Mouse (Mus musculus) fibroblast of lung, adult 2 months (primary cell): ENCODE measurements around the gene Ereg.
A peak's percentile ranks its signal among the peaks of the same experiment; 100 is the strongest.

ENCODE experiments used
- DNase-seq: peaks from one replicate; pipeline ENCODE4 v3.0.0-alpha.2; 2011; ENCODE audit warnings: low read depth

The Ereg gene

GRCm38 (mm10) chr5:91074450-91074950, at the start of gene Ereg:
TSS of gene Ereg (plus strand) at chr5:91074622.
- DNase-seq, result no peak

DNA sequence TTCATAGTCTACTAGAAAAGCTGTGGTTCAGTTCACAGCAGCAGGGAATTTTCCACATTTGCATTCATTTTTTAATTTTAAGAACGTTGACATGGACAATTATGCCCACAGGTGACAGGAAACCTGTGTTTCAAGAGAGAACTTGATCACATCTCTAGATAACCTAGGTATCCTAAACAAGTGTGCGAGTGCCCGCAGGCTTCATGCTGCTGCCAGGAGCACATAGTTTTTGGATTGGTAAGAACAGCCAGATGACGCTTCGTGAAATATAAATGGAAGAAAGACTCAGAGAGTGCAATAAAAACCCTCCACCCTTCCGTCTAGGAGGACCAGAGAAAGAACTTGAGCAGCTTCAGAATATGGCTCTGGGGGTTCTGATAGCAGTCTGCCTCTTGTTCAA, 47.3 kb upstream of the Ereg start, which contains the start of gene Epgn:
Gene Epgn, plus strand, starts transcription at position 301 of the 400 bp plus-strand sequence.
- DNase-seq, result no peak

DNA sequence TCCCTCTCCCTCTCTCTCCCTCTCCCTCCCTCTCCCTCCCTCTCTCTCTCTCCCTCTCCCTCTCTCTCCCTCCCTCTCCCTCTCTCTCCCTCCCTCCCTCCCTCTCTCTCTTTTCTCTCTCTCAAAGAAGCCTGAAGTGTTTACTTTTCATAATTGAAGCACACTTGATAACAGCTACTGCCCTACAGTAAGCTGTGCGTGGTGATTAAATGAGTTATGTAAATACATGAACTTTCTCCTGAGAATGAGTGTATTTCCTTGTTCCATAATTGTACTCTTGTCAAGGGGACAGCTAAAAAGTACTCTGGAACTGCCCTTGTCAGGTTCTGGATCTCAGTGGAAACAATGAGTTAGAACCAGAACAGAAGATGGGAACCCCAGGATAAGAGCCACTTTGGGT, 46.6 kb upstream of the Ereg start:
- no peak for DNase-seq

DNA sequence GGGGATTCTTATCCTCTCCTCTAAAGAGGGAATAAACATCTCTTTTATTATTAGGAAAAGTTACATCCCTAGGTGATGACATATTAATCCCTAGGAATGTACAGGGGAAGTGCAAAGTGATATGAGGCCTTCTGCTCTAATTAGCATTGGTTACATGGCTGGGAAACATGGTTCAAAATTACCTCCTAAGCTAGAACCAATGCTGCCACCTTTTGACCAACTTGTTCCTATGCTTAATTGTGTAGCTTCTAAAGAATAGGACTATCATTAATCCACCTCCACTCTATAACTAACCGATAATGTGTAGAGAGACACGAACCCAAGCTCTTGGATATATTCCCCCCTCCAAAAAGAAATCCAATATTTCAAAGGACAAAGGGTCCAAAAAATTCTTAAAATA, 43.8 kb upstream of the Ereg start:
- no peak for DNase-seq

- DNase-seq, result no peak
Observed at GRCm38 (mm10) chr5:91035341-91035740, 39.1 kb upstream of the Ereg start.

DNA sequence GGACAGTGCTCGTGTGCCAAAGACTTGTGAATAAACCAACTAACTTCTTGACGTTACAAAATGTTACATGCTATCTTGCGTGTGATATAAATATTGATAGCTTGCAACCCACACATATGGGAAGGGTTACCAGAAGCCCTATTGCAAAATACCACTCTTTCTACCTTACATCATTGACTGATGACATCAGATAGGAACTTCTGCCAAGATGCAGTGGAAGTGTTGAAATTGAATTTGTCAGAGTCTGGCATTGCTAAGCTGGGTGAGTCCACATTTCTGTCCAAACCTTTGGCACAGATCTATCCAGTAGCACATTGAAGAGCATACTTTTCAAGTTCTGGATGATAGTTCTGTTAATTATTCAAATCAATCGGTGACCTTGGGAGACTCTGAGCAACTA, 37.8 kb upstream of the Ereg start:
- peak; percentile 72 for DNase-seq

DNA sequence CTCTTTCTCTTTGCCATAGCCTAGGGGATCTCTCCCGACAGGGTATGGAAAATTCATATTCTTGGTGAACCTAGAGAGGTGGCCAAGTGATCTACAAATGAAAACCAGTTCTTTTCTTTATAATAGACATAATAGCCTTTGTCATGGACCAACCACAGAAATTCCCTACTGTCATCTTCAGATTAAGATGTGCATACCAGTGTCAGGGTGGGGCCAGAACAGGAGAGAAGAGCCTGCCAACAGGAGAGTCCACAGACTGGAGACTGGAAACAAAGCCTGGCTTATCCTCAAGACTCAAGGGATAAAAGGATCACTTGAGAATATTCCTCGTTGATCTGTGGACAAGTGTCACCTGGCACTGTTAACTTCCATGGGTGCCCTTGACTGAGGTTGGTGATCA, 36.7 kb upstream of the Ereg start:
- no peak for DNase-seq

- DNase-seq, result peak; percentile 26
Observed at GRCm38 (mm10) chr5:91038547-91038946, 35.9 kb upstream of the Ereg start.

- DNase-seq, result no peak
Observed at GRCm38 (mm10) chr5:91038963-91039362, 35.5 kb upstream of the Ereg start.

DNA sequence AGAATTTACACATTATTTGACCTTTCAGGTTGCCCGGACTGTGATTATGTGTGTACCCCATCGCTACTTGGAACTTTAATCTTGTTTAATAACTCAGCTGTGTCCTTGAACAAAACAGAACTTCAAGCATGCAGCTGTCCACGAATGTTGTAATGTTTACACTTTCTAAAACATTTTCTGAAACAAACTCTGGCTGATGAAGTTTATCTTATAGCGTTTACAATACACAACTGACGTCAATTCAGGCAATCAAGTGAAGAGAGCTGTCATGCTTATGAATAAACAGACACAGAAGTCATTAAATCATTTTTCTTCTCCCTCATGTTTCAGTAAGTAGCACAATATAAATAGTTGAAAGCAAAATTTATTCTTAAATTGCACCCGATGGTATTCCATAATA, 26.4 kb upstream of the Ereg start:
- no peak for DNase-seq

DNA sequence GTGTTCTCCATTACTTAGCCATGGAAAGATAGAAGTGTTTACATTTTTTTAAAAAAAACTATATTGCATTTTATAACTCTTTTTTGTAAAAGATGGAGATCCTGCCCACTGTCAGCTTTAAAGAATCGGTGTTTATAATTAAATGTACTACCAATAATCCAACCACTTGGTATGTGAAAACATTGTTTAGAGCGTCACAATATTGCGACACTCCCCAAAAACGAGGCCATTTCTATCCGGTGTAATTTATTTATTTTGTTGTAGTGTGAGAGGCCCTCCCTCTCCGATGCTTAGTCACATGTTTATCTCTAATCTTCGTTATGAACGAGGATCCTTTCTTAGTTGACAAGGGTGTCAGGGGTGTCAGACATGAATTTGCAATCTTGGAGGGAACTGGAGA, 26.0 kb upstream of the Ereg start:
- no peak for DNase-seq

DNA sequence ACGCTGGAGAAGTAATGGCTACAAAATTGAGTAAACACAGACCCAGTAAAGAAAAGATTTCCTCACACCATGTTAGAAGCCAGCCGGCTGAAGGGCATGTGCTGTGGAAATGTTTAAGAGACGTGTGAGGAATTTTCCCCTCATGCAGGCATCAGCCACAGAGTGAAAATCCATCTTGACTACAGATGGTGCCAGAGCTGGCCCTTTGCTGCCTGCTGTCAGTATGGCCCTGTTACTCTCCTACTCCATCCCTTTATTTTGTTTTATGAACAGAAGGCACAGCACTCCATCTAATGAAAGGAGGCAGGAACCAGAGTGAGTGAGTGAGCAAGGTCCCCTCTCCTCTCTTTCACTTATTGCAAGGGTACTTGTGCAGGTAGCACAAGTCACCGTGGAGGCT, 2.1 kb upstream of the Ereg start:
- DNase-seq, result no peak

GRCm38 (mm10) chr5:91073626-91074025, 796 bp upstream of the Ereg start:
- no peak for DNase-seq

- no peak for DNase-seq
Observed at GRCm38 (mm10) chr5:91074026-91074425, 396 bp upstream of the Ereg start.

DNA sequence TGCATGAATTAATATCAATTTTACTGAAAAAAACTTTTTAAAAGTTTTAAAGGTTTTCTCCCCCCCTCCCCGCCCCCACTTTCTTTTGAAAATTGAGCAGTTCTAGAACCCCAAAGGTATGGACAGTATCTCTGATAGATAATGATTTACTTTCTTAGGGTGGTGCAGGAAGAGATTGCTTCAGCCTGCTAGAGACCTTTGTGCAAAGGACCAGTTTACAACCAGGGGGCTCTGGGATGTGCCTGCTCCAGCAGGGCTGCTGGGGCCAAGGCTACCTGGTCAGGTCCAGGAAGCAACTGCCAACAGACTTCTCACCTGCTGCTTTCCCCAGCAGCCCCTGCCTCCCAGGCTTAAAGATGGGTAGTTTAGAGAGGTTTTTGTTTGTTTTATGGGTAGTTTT, 599 bp downstream of the Ereg start:
- DNase-seq, result no peak

DNA sequence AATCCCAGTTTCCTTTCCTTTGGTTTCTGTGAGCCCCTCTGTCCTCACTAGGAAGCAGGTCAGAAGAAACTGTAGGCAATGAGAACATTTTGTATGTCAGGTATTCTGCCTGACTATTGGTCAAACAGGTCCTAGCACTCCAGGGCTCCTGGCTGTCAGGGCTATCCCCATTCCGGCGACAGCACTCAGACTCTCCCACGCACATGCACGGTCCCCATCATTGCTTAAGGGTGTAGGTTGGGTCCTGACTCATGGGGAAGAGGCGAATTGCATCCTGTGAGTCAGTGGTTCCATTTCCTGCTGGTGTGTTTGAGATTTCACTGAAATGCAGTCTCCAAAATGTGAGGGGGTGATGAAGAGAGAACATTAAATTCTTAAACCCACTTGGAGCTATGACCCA, 8.6 kb downstream of the Ereg start:
- no peak for DNase-seq

DNA sequence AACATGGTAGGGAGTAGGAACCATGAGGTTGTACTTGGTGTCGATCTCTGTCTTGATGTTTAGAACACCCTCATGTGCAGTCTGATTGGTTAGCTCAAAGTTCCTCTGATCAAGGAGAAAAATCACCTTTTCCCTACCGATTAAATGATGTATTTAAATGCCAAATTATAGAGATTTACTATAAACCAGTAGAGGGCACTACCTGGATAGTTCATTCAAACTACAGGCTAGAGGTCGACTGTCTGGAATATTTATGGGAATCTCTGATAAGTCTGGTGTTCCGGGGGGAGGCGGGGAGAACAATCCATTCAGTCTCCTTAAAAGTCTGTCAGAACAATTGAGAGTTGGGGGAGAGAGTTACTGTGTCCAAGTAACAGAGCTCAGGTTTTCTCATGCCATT, 10.9 kb downstream of the Ereg start:
- DNase-seq, result no peak

GRCm38 (mm10) chr5:91090301-91090700, 15.9 kb downstream of the Ereg start:
- DNase-seq, result no peak

- no peak for DNase-seq
Observed at GRCm38 (mm10) chr5:91097911-91098614, 23.6 kb downstream of the Ereg start.

GRCm38 (mm10) chr5:91101742-91102141, 27.3 kb downstream of the Ereg start:
- no peak for DNase-seq

- DNase-seq, result peak; percentile 18
Observed at GRCm38 (mm10) chr5:91103943-91104665, 29.7 kb downstream of the Ereg start.

- no peak for DNase-seq
Observed at GRCm38 (mm10) chr5:91106248-91106647, 31.8 kb downstream of the Ereg start.

DNA sequence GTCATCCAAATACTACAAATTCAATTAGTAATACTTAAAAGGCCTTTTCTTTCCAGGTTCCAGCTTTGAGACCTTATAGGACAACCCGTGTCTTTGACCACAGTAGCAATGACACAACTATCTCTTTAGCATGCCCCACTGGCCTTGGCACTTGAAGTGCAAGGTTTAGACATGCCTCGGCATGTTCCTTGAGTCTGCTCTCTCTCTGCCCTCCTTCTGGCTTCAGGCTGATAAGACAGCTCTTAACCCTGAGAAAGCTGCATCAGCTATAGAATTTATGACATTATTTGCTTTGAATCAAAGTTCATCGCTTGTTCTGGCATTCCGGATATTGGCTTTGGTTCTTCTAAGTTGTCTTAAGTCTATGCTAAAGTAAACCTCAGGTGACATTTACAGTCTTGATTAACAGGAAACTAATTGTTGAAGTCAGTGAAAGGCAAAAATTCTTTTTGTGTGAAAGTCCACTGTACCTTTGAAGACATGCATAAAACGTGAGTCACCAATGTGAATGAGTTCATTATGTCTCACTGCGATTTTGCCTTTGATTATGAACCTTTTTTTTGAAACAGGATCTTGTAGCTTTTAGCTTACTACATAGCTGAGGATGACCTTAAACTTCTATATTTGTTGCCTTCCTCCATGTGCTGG, 35.7 kb downstream of the Ereg start:
- DNase-seq, result peak; percentile 17
